Comparison of ENCODE assay signal across 9 mouse cellular contexts in the genomic region with DNA sequence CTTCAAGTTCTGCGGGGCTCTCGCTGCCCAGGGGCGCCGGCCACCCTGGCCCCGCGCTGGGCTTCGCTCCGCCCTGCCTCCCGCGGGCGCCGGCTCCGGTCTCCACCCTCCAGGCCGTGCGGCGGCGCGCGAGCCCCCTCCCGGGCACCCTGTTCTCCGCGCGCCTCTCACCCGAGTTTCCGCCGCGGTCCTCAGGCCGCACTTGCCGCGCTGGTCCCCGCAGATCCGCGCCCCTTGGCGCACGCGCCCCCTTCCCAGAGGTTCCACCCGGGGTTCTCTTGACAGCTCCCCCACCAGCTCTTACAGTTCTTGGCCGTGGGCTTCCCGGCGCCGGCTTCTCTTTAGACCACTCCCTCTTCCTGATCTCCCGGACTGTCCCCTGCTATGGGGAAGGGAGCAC. TPM values are rescaled to one million over a fixed set of nuclear protein-coding genes. Genes with fewer than 3 reads are reported as not detected.
DNase-seq lines count a peak whose midpoint lies in the region; ATAC-seq and TF ChIP-seq lines count a peak whose summit lies in the region.
"Had no signal": no experiment of that assay in that cellular context is flagged by ENCODE, and none has a peak within 500 bp of the region (broad histone marks: within the 10 kb centered on the region; RNA-seq: fewer than 3 reads in every experiment).

No protein-coding gene starts in this region.

- H3K36me3 ChIP-seq in heart, embryonic 12.5 days: peaks cover 26% of the 10 kb centered on the region
- H3K36me3 ChIP-seq in kidney, embryonic 16.5 days (ENCODE audit: insufficient read depth, low read length): peaks cover 17% of the 10 kb centered on the region
- peaks cover 10% of the 10 kb centered on the region for H3K36me3 ChIP-seq in liver, embryonic 14.5 days (replicated peaks; ENCODE audit: control insufficient read depth, insufficient read depth, low read depth)
- H3K36me3 ChIP-seq in neural tube, embryonic 12.5 days: peaks cover 33% of the 10 kb centered on the region

- ATAC-seq in heart, embryonic 12.5 days (ENCODE audit: insufficient number of reproducible peaks, low FRiP score): peak; percentile 85
- peak; percentile 91 for ATAC-seq in kidney, embryonic 16.5 days (ENCODE audit: low FRiP score, low TSS enrichment)
- ATAC-seq in liver, embryonic 14.5 days (ENCODE audit: insufficient read depth): peak; percentile 84
- ATAC-seq in neural tube, embryonic 12.5 days (ENCODE audit: low FRiP score, low read depth): peak; percentile 88

- H3K4me2 ChIP-seq in heart, embryonic 12.5 days: peak overlapping the region; percentile 89
- H3K4me2 ChIP-seq in kidney, embryonic 16.5 days (replicated peaks; ENCODE audit: low read depth, low read length): peak overlapping the region; percentile 85
- peak overlapping the region; percentile 94 for H3K4me2 ChIP-seq in liver, embryonic 14.5 days (ENCODE audit: low read depth)
- peak overlapping the region; percentile 94 for H3K4me2 ChIP-seq in neural tube, embryonic 12.5 days (replicated peaks)

- peak overlapping the region; percentile 97 for H3K9ac ChIP-seq in heart, embryonic 12.5 days
- H3K9ac ChIP-seq in kidney, embryonic 16.5 days (replicated peaks; ENCODE audit: low read length): peak overlapping the region; percentile 90
- peak overlapping the region; percentile 83 for H3K9ac ChIP-seq in liver, embryonic 14.5 days (replicated peaks)
- H3K9ac ChIP-seq in neural tube, embryonic 12.5 days: peak overlapping the region; percentile 83

- 0 out of 2 replicates have a peak, but pooled peaks cover 3% of the 10 kb centered on the region for H3K9me3 ChIP-seq in heart, embryonic 12.5 days (replicated peaks)
- no peaks in the 10 kb centered on the region for H3K9me3 ChIP-seq in kidney, embryonic 16.5 days (ENCODE audit: low read length)
- H3K9me3 ChIP-seq in liver, embryonic 14.5 days (ENCODE audit: control insufficient read depth, low read length): no peaks in the 10 kb centered on the region
- H3K9me3 ChIP-seq in neural tube, embryonic 12.5 days: no peaks in the 10 kb centered on the region

- no peak for TF ChIP-seq CTCF in liver, embryonic 14.5 days (IDR thresholded peaks at IDR 0.05; ENCODE audit: low read depth)

- peak overlapping the region; percentile 92 for H3K4me3 ChIP-seq in heart, embryonic 12.5 days
- H3K4me3 ChIP-seq in kidney, embryonic 16.5 days (ENCODE audit: low read length): peak overlapping the region; percentile 70
- H3K4me3 ChIP-seq in liver, embryonic 14.5 days (ENCODE audit: insufficient read depth in 1 of 2, low read depth in 2 of 2, low read length in 2 of 2): peak overlapping the region; percentile 84 to 94
- peak overlapping the region; percentile 89 for H3K4me3 ChIP-seq in neural tube, embryonic 12.5 days

- H3K27ac ChIP-seq in heart, embryonic 12.5 days (ENCODE audit: poor library complexity, severe bottlenecking): peak overlapping the region; percentile 90
- H3K27ac ChIP-seq in kidney, embryonic 16.5 days (ENCODE audit: low read length): peak overlapping the region; percentile 89
- H3K27ac ChIP-seq in liver, embryonic 14.5 days: peak overlapping the region; percentile 53
- peak overlapping the region; percentile 83 for H3K27ac ChIP-seq in neural tube, embryonic 12.5 days

- WGBS in heart, embryonic 12.5 days: under 1% methylated on average over 38 of the region's 42 CpGs
- WGBS in kidney, embryonic 16.5 days: 0% methylated on average over 42 of the region's 42 CpGs
- WGBS in liver, embryonic 14.5 days (ENCODE audit: insufficient replicate concordance): under 1% methylated on average over 42 of the region's 42 CpGs
- under 1% methylated on average over 40 of the region's 42 CpGs for WGBS in neural tube, embryonic 12.5 days

- no peak for TF ChIP-seq EP300 in liver, embryonic 14.5 days (IDR thresholded peaks at IDR 0.05; ENCODE audit: low read depth)

- H3K27me3 ChIP-seq in heart, embryonic 12.5 days (replicated peaks): no peaks in the 10 kb centered on the region
- H3K27me3 ChIP-seq in kidney, embryonic 16.5 days (ENCODE audit: insufficient read depth, low read length): no peaks in the 10 kb centered on the region
- H3K27me3 ChIP-seq in liver, embryonic 14.5 days (ENCODE audit: control insufficient read depth, insufficient read depth, low read length): no peaks in the 10 kb centered on the region
- H3K27me3 ChIP-seq in neural tube, embryonic 12.5 days (replicated peaks): no peaks in the 10 kb centered on the region

- peaks cover 50% of the 10 kb centered on the region for H3K4me1 ChIP-seq in heart, embryonic 12.5 days (replicated peaks)
- peaks cover 29% of the 10 kb centered on the region for H3K4me1 ChIP-seq in kidney, embryonic 16.5 days (ENCODE audit: insufficient read depth, low read length)
- H3K4me1 ChIP-seq in liver, embryonic 14.5 days (replicated peaks; ENCODE audit: control insufficient read depth in 2 of 2, insufficient read depth in 2 of 2, low read length in 1 of 2): peaks cover 12 to 31% of the 10 kb centered on the region in 2 experiments
- H3K4me1 ChIP-seq in neural tube, embryonic 12.5 days: peaks cover 36% of the 10 kb centered on the region

- DNase-seq in gastrocnemius, adult 18-20 months (ENCODE audit: low spot score): peak; percentile 59
- no peak for DNase-seq in gastrocnemius, postnatal 25 days
- peak; percentile 11 for DNase-seq in c-Kit-positive CD71-positive TER-119-negative erythroid progenitor cells, embryonic 14.5 days (ENCODE audit: low read depth)
- no peak for DNase-seq in liver, embryonic 14.5 days (ENCODE audit: low read depth in 3 of 3, low spot score in 3 of 3)
- peak; percentile 76 for DNase-seq in thymus, postnatal 25 days

RNA-seq across cellular contexts. Expression of gene Lrrc8a, which starts 0.4 kb away (rescaled TPM):
- total RNA-seq in gastrocnemius, adult 18-20 months (2021): 10 to 100 TPM; 24.5 to 28.4 TPM
- 10 to 100 TPM; 16.2 to 17.1 TPM for total RNA-seq in gastrocnemius, postnatal 25 days (2021)
- 35.4 and 37.7 TPM in 2 replicates for polyA plus RNA-seq in heart, embryonic 12.5 days (2016; fragmentation: Nextera tagmentation; extraction: Ambion mirVana)
- polyA plus RNA-seq in kidney, embryonic 16.5 days (2015; fragmentation: Nextera tagmentation; extraction: Ambion mirVana): 43.8 and 46.2 TPM in 2 replicates
- 3.4 and 3.6 TPM in 2 replicates for polyA plus RNA-seq in liver, embryonic 14.5 days (2012; rRNA removed)
- polyA plus RNA-seq in liver, embryonic 14.5 days (2014; fragmentation: Nextera tagmentation; extraction: Ambion mirVana): 10.8 and 11.8 TPM in 2 replicates
- polyA plus RNA-seq in neural tube, embryonic 12.5 days (2016; fragmentation: Nextera tagmentation; extraction: Ambion mirVana): 30.6 and 43.0 TPM in 2 replicates

RNA-seq across cellular contexts. Expression of gene Gm28035, which starts 2.5 kb away (rescaled TPM):
- total RNA-seq in gastrocnemius, adult 18-20 months (2021): 1 to 10 TPM in 1 of 2 experiments, under 1 TPM in 1; 0.55 to 1.2 TPM
- 1 to 10 TPM in 1 of 2 experiments, under 1 TPM in 1; 0.64 to 1.2 TPM for total RNA-seq in gastrocnemius, postnatal 25 days (2021)
- 0.33 and 0.40 TPM in 2 replicates for polyA plus RNA-seq in heart, embryonic 12.5 days (2016; fragmentation: Nextera tagmentation; extraction: Ambion mirVana)
- polyA plus RNA-seq in kidney, embryonic 16.5 days (2015; fragmentation: Nextera tagmentation; extraction: Ambion mirVana): 0.45 TPM in 2 replicates
- 0.90 and 1.1 TPM in 2 replicates for polyA plus RNA-seq in liver, embryonic 14.5 days (2012; rRNA removed)
- polyA plus RNA-seq in liver, embryonic 14.5 days (2014; fragmentation: Nextera tagmentation; extraction: Ambion mirVana): 0.04 TPM in 1 of 2 replicates, not detected in the other
- 0.17 and 0.34 TPM in 2 replicates for polyA plus RNA-seq in neural tube, embryonic 12.5 days (2016; fragmentation: Nextera tagmentation; extraction: Ambion mirVana)

RNA-seq across cellular contexts. Expression of gene Phyhd1, which starts 28.1 kb away (rescaled TPM):
- 10 to 100 TPM; 10.4 to 18.7 TPM for total RNA-seq in gastrocnemius, adult 18-20 months (2021)
- total RNA-seq in gastrocnemius, postnatal 25 days (2021): 10 to 100 TPM in 1 of 2 experiments, 1 to 10 TPM in 1; 8.4 to 19.5 TPM
- 5.7 and 6.5 TPM in 2 replicates for polyA plus RNA-seq in heart, embryonic 12.5 days (2016; fragmentation: Nextera tagmentation; extraction: Ambion mirVana)
- 15.8 and 16.0 TPM in 2 replicates for polyA plus RNA-seq in kidney, embryonic 16.5 days (2015; fragmentation: Nextera tagmentation; extraction: Ambion mirVana)
- 15.9 and 18.1 TPM in 2 replicates for polyA plus RNA-seq in liver, embryonic 14.5 days (2012; rRNA removed)
- polyA plus RNA-seq in liver, embryonic 14.5 days (2014; fragmentation: Nextera tagmentation; extraction: Ambion mirVana): 9.8 and 10.3 TPM in 2 replicates
- polyA plus RNA-seq in neural tube, embryonic 12.5 days (2016; fragmentation: Nextera tagmentation; extraction: Ambion mirVana): 3.8 and 4.2 TPM in 2 replicates

RNA-seq across cellular contexts. Expression of gene Kyat1, which starts 32.2 kb away (rescaled TPM):
- total RNA-seq in gastrocnemius, adult 18-20 months (2021): 10 to 100 TPM; 25.3 to 26.9 TPM
- 10 to 100 TPM; 22.9 to 24.6 TPM for total RNA-seq in gastrocnemius, postnatal 25 days (2021)
- polyA plus RNA-seq in heart, embryonic 12.5 days (2016; fragmentation: Nextera tagmentation; extraction: Ambion mirVana): 14.0 and 14.9 TPM in 2 replicates
- 12.0 and 13.4 TPM in 2 replicates for polyA plus RNA-seq in kidney, embryonic 16.5 days (2015; fragmentation: Nextera tagmentation; extraction: Ambion mirVana)
- polyA plus RNA-seq in liver, embryonic 14.5 days (2012; rRNA removed): 14.3 and 16.8 TPM in 2 replicates
- polyA plus RNA-seq in liver, embryonic 14.5 days (2014; fragmentation: Nextera tagmentation; extraction: Ambion mirVana): 9.5 and 11.6 TPM in 2 replicates
- 12.5 and 12.7 TPM in 2 replicates for polyA plus RNA-seq in neural tube, embryonic 12.5 days (2016; fragmentation: Nextera tagmentation; extraction: Ambion mirVana)

RNA-seq across cellular contexts. Expression of gene Gm28038, which starts 43.0 kb away (rescaled TPM):
- 1 to 10 TPM in 1 of 2 experiments, not detected in 1; 1.1 TPM for total RNA-seq in gastrocnemius, adult 18-20 months (2021)
- total RNA-seq in gastrocnemius, postnatal 25 days (2021): not detected
- polyA plus RNA-seq in heart, embryonic 12.5 days (2016; fragmentation: Nextera tagmentation; extraction: Ambion mirVana): not detected in 2 replicates
- polyA plus RNA-seq in kidney, embryonic 16.5 days (2015; fragmentation: Nextera tagmentation; extraction: Ambion mirVana): not detected in 2 replicates
- not detected in 2 replicates for polyA plus RNA-seq in liver, embryonic 14.5 days (2012; rRNA removed)
- not detected in 2 replicates for polyA plus RNA-seq in liver, embryonic 14.5 days (2014; fragmentation: Nextera tagmentation; extraction: Ambion mirVana)
- polyA plus RNA-seq in neural tube, embryonic 12.5 days (2016; fragmentation: Nextera tagmentation; extraction: Ambion mirVana): not detected in 2 replicates
- polyA plus RNA-seq: large intestine, adult 2 months had no signal

Comparison
In these comparisons a context has a peak if more than half of its experiments do, and no peak if none do; other contexts are left out.
1. DNase-seq: peak in gastrocnemius, adult 18-20 months (single experiment), c-Kit-positive CD71-positive TER-119-negative erythroid progenitor cells, embryonic 14.5 days (single experiment) and thymus, postnatal 25 days (single experiment); none in gastrocnemius, postnatal 25 days (single experiment) and liver, embryonic 14.5 days (0 of 3).
2. Peak in every context shown above with its lines, with median percentiles within 50 percentile points of each other: ATAC-seq, H3K27ac ChIP-seq, H3K4me2 ChIP-seq, H3K4me3 ChIP-seq and H3K9ac ChIP-seq.